In the genomic region with DNA sequence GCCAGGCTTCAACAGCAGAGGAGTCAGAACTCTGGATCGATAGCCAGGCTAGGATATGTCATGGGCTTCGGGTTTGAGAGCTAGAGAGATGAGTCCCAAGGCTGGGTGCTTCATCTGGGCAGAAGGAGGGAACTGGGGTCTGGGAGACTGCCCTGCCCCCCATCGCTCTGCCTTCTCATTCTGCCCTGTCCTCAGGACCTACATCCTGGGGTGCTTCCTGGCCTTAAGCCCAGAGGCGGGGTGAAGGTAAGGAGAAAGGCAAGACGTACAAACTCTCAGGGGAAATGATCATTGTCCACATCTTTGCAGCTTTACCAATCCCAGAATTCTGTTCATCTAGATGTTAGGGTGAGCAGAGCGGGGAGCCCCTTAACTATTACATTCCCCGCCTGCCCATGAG, we compare ENCODE assay signal across 20 mouse cellular contexts. TPM values are rescaled to one million over a fixed set of nuclear protein-coding genes. Genes with fewer than 3 reads are reported as not detected.
DNase-seq lines count a peak whose midpoint lies in the region; ATAC-seq lines count a peak whose summit lies in the region.
"Had no signal": no experiment of that assay in that cellular context is flagged by ENCODE, and none has a peak within 500 bp of the region (broad histone marks: within the 10 kb centered on the region; RNA-seq: fewer than 3 reads in every experiment).

No protein-coding gene starts in this region.

- no peak overlapping the region for H3K4me2 ChIP-seq in heart, embryonic 13.5 days
- no peak overlapping the region for H3K4me2 ChIP-seq in heart, embryonic 12.5 days
- no peak overlapping the region for H3K4me2 ChIP-seq in midbrain, embryonic 11.5 days
- H3K4me2 ChIP-seq in midbrain, embryonic 15.5 days: no peak overlapping the region
- H3K4me2 ChIP-seq: embryonic facial prominence, embryonic 12.5 days; hindbrain, embryonic 14.5 days; midbrain, embryonic 12.5 days; neural tube, embryonic 15.5 days had no signal

- peak overlapping the region; percentile 78 for H3K27ac ChIP-seq in heart, embryonic 13.5 days (replicated peaks)
- H3K27ac ChIP-seq in heart, embryonic 12.5 days (ENCODE audit: poor library complexity, severe bottlenecking): no peak overlapping the region
- no peak overlapping the region for H3K27ac ChIP-seq in midbrain, embryonic 11.5 days (ENCODE audit: low read depth, low read length)
- H3K27ac ChIP-seq in midbrain, embryonic 15.5 days: no peak overlapping the region
- H3K27ac ChIP-seq: embryonic facial prominence, embryonic 12.5 days; forebrain, embryonic 10.5 days; hindbrain, embryonic 14.5 days; liver, embryonic 14.5 days; macrophage; midbrain, embryonic 12.5 days; neural tube, embryonic 15.5 days had no signal

- no peak overlapping the region for H3K4me3 ChIP-seq in heart, embryonic 13.5 days
- H3K4me3 ChIP-seq in heart, embryonic 12.5 days: no peak overlapping the region
- no peak overlapping the region for H3K4me3 ChIP-seq in midbrain, embryonic 11.5 days (ENCODE audit: low read depth, low read length)
- no peak overlapping the region for H3K4me3 ChIP-seq in midbrain, embryonic 15.5 days
- H3K4me3 ChIP-seq: embryonic facial prominence, embryonic 12.5 days; forebrain, embryonic 10.5 days; midbrain, embryonic 12.5 days; neural tube, embryonic 15.5 days had no signal

- no peak for ATAC-seq in heart, embryonic 13.5 days (ENCODE audit: extremely low read depth, insufficient number of reproducible peaks, low FRiP score, low TSS enrichment)
- no peak for ATAC-seq in heart, embryonic 12.5 days (ENCODE audit: insufficient number of reproducible peaks, low FRiP score)
- ATAC-seq in midbrain, embryonic 11.5 days (ENCODE audit: low FRiP score): no peak
- no peak for ATAC-seq in midbrain, embryonic 15.5 days (replicated peaks)
- ATAC-seq: activated CD4-positive, CD25-positive, alpha-beta regulatory T cell, adult 4 months; intestine, embryonic 16.5 days had no signal

- peak overlapping the region; percentile 4; the same call in 1 of the 2 replicates for H3K9ac ChIP-seq in heart, embryonic 13.5 days
- no peak overlapping the region for H3K9ac ChIP-seq in heart, embryonic 12.5 days
- H3K9ac ChIP-seq in midbrain, embryonic 11.5 days (ENCODE audit: low read length): no peak overlapping the region
- H3K9ac ChIP-seq in midbrain, embryonic 15.5 days: no peak overlapping the region
- H3K9ac ChIP-seq: embryonic facial prominence, embryonic 12.5 days; hindbrain, embryonic 14.5 days; liver, embryonic 14.5 days; midbrain, embryonic 12.5 days; neural tube, embryonic 15.5 days had no signal

- no peaks in the 10 kb centered on the region for H3K9me3 ChIP-seq in heart, embryonic 13.5 days
- H3K9me3 ChIP-seq in heart, embryonic 12.5 days (replicated peaks): 0 out of 2 replicates have a peak, but pooled peaks cover 3% of the 10 kb centered on the region
- H3K9me3 ChIP-seq in midbrain, embryonic 11.5 days (ENCODE audit: control insufficient read depth, low read length): no peaks in the 10 kb centered on the region
- no peaks in the 10 kb centered on the region for H3K9me3 ChIP-seq in midbrain, embryonic 15.5 days
- H3K9me3 ChIP-seq: embryonic facial prominence, embryonic 12.5 days; forebrain, embryonic 10.5 days; midbrain, embryonic 12.5 days; neural tube, embryonic 15.5 days had no signal

- peaks cover 75% of the 10 kb centered on the region for H3K36me3 ChIP-seq in heart, embryonic 13.5 days
- peaks cover 71% of the 10 kb centered on the region for H3K36me3 ChIP-seq in heart, embryonic 12.5 days
- H3K36me3 ChIP-seq in midbrain, embryonic 11.5 days (ENCODE audit: control insufficient read depth, insufficient read depth, low read length): no peaks in the 10 kb centered on the region; the same call in 1 of the 2 replicates
- H3K36me3 ChIP-seq in midbrain, embryonic 15.5 days (replicated peaks): no peaks in the 10 kb centered on the region

- peak; percentile 41 for DNase-seq in kidney, postnatal 10 days
- no peak for DNase-seq in kidney, adult 18-20 months
- DNase-seq in midbrain, embryonic 11.5 days (ENCODE audit: low spot score, missing footprints): peak; percentile 26
- DNase-seq in spleen, adult 12 weeks (ENCODE audit: low spot score): no peak
- DNase-seq: adrenal gland, postnatal 25 days; cerebellum, adult 8-10 months; left cerebral cortex, postnatal 4 days; thymus, adult 18-20 months had no signal

- H3K4me1 ChIP-seq in heart, embryonic 13.5 days: peaks cover 69% of the 10 kb centered on the region
- H3K4me1 ChIP-seq in heart, embryonic 12.5 days (replicated peaks): peaks cover 63% of the 10 kb centered on the region
- no peaks in the 10 kb centered on the region for H3K4me1 ChIP-seq in midbrain, embryonic 11.5 days (ENCODE audit: control insufficient read depth, insufficient read depth, low read length)
- H3K4me1 ChIP-seq in midbrain, embryonic 15.5 days: no peaks in the 10 kb centered on the region

- no peaks in the 10 kb centered on the region for H3K27me3 ChIP-seq in heart, embryonic 13.5 days (replicated peaks)
- H3K27me3 ChIP-seq in heart, embryonic 12.5 days (replicated peaks): no peaks in the 10 kb centered on the region
- no peaks in the 10 kb centered on the region for H3K27me3 ChIP-seq in midbrain, embryonic 11.5 days (ENCODE audit: control insufficient read depth, insufficient read depth, low read length)
- no peaks in the 10 kb centered on the region for H3K27me3 ChIP-seq in midbrain, embryonic 15.5 days (replicated peaks)
- H3K27me3 ChIP-seq: embryonic facial prominence, embryonic 12.5 days; midbrain, embryonic 12.5 days; neural tube, embryonic 15.5 days had no signal

- WGBS in heart, embryonic 13.5 days: 72% methylated on average over 7 of the region's 7 CpGs
- 71% methylated on average over 7 of the region's 7 CpGs for WGBS in heart, embryonic 12.5 days
- WGBS in midbrain, embryonic 11.5 days: 85% methylated on average over 7 of the region's 7 CpGs
- WGBS in midbrain, embryonic 15.5 days: 93% methylated on average over 7 of the region's 7 CpGs

RNA-seq across cellular contexts. Expression of gene Sparc, which starts 10.9 kb away (rescaled TPM):
- 1,654 and 1,741 TPM in 2 replicates for polyA plus RNA-seq in heart, embryonic 13.5 days (2015; fragmentation: Nextera tagmentation; extraction: Ambion mirVana)
- 1,393 and 1,408 TPM in 2 replicates for polyA plus RNA-seq in heart, embryonic 12.5 days (2016; fragmentation: Nextera tagmentation; extraction: Ambion mirVana)
- polyA plus RNA-seq in midbrain, embryonic 11.5 days (2014; fragmentation: Nextera tagmentation; extraction: Ambion mirVana): 411 and 428 TPM in 2 replicates
- polyA plus RNA-seq in midbrain, embryonic 15.5 days (2015; fragmentation: Nextera tagmentation; extraction: Ambion mirVana): 482 and 547 TPM in 2 replicates
- polyA plus RNA-seq: activated CD4-positive, CD25-positive, alpha-beta regulatory T cell, adult 4 months had no signal

RNA-seq across cellular contexts. Expression of gene Atox1, which starts 49.0 kb away (rescaled TPM):
- 283 and 302 TPM in 2 replicates for polyA plus RNA-seq in heart, embryonic 13.5 days (2015; fragmentation: Nextera tagmentation; extraction: Ambion mirVana)
- polyA plus RNA-seq in heart, embryonic 12.5 days (2016; fragmentation: Nextera tagmentation; extraction: Ambion mirVana): 253 and 258 TPM in 2 replicates
- polyA plus RNA-seq in midbrain, embryonic 11.5 days (2014; fragmentation: Nextera tagmentation; extraction: Ambion mirVana): 217 and 224 TPM in 2 replicates
- 225 and 229 TPM in 2 replicates for polyA plus RNA-seq in midbrain, embryonic 15.5 days (2015; fragmentation: Nextera tagmentation; extraction: Ambion mirVana)

RNA-seq across cellular contexts. Expression of gene G3bp1, which starts 57.5 kb away (rescaled TPM):
- polyA plus RNA-seq in heart, embryonic 13.5 days (2015; fragmentation: Nextera tagmentation; extraction: Ambion mirVana): 111 and 113 TPM in 2 replicates
- polyA plus RNA-seq in heart, embryonic 12.5 days (2016; fragmentation: Nextera tagmentation; extraction: Ambion mirVana): 139 and 140 TPM in 2 replicates
- 241 and 244 TPM in 2 replicates for polyA plus RNA-seq in midbrain, embryonic 11.5 days (2014; fragmentation: Nextera tagmentation; extraction: Ambion mirVana)
- polyA plus RNA-seq in midbrain, embryonic 15.5 days (2015; fragmentation: Nextera tagmentation; extraction: Ambion mirVana): 104 and 105 TPM in 2 replicates

Comparison
In these comparisons a context has a peak if more than half of its experiments do, and no peak if none do; other contexts are left out.
1. DNase-seq: peak in kidney, postnatal 10 days (single experiment) and midbrain, embryonic 11.5 days (single experiment); none in kidney, adult 18-20 months (single experiment) and spleen, adult 12 weeks (single experiment).